Mouse (Mus musculus): ENCODE measurements around the gene Prim2. TPM values are rescaled to one million over a fixed set of nuclear protein-coding genes. Genes with fewer than 3 reads are reported as not detected.

Gene Prim2
- total RNA-seq, 1 experiment: 39.0 TPM

DNA sequence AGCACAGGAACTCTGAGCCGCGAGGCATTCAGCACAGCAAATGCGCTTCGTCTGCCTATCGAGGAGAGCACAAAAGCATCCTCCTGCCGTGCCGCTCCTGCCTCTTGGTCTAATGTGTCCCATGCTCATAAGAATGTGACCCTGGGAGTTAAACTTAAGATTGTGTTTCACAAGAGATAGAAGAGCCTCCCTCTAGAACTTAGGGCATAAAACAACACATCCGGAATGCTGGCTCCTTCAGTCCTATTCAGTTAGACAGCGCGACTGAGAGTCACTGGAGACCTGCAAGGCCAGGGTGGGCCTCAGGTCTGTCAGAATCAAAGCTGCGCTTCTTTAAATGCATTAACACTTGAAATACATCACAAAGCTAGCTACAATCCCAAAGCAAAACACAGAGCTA is 18.7 kb downstream of the Prim2 start:
- H3K9me3 ChIP-seq (ENCODE audit: control insufficient read depth, insufficient read depth, low read depth, low read length): no peaks in the 10 kb centered on the region
- no peak overlapping the region for H3K9ac ChIP-seq (ENCODE audit: insufficient read depth, low read depth, low read length, poor library complexity, severe bottlenecking)
- no peak for DNase-seq (ENCODE audit: low read depth, low spot score)
- TF ChIP-seq CHD2 (IDR thresholded peaks at IDR 0.05; ENCODE audit: low read depth, low read length) (no peak), ZNF384 (IDR thresholded peaks at IDR 0.05; ENCODE audit: low read depth, low read length) (no peak)
- no peaks in the 10 kb centered on the region for H3K4me1 ChIP-seq (ENCODE audit: control insufficient read depth in 2 of 2, insufficient read depth in 2 of 2, low read length in 2 of 2, poor library complexity in 1 of 2)
- no peak overlapping the region for H3K27ac ChIP-seq (ENCODE audit: insufficient read depth, low read depth, low read length, poor library complexity, severe bottlenecking)
- in situ Hi-C loops (cut with MboI; ENCODE audit: low sequenced_read_pairs in 2 of 2, unreplicated experiment in 2 of 2): no loop called here
- no peak overlapping the region for H3K4me3 ChIP-seq (ENCODE audit: insufficient read depth in 1 of 2, low read depth in 1 of 2, low read length in 2 of 2, poor library complexity in 1 of 2, severe bottlenecking in 1 of 2)
- peaks cover 6% of the 10 kb centered on the region; the same call in 1 of the 2 replicates for H3K36me3 ChIP-seq (ENCODE audit: control insufficient read depth, insufficient read depth, low read length, poor library complexity, severe bottlenecking)

GRCm38 (mm10) chr1:33649534-33650108 is 20.0 kb downstream of the Prim2 start:
- in situ Hi-C loops (cut with MboI; ENCODE audit: low sequenced_read_pairs in 2 of 2, unreplicated experiment in 2 of 2): no loop called here
- Histone ChIP-seq H3K36me3 (ENCODE audit: control insufficient read depth, insufficient read depth, low read length, poor library complexity, severe bottlenecking) (peaks cover 6% of the 10 kb centered on the region; the same call in 1 of the 2 replicates), H3K4me3 (ENCODE audit: insufficient read depth in 1 of 2, low read depth in 1 of 2, low read length in 2 of 2, poor library complexity in 1 of 2, severe bottlenecking in 1 of 2) (no peak overlapping the region), H3K9me3 (ENCODE audit: control insufficient read depth, insufficient read depth, low read depth, low read length) (no peaks in the 10 kb centered on the region), H3K9ac (ENCODE audit: insufficient read depth, low read depth, low read length, poor library complexity, severe bottlenecking) (no peak overlapping the region), H3K27ac (ENCODE audit: insufficient read depth, low read depth, low read length, poor library complexity, severe bottlenecking) (no peak overlapping the region), H3K4me1 (ENCODE audit: control insufficient read depth in 2 of 2, insufficient read depth in 2 of 2, low read length in 2 of 2, poor library complexity in 1 of 2) (peaks cover 0 to 3% of the 10 kb centered on the region in 2 experiments; a peak in 1 of 4 replicates)
- no peak for TF ChIP-seq CHD2 (IDR thresholded peaks at IDR 0.05; ENCODE audit: low read depth, low read length)
- no peak for TF ChIP-seq ZC3H11A (IDR thresholded peaks at IDR 0.05; ENCODE audit: borderline replicate concordance, low read depth, low read length)
- no peak for TF ChIP-seq ZNF384 (IDR thresholded peaks at IDR 0.05; ENCODE audit: low read depth, low read length)
- TF ChIP-seq MAFK (IDR thresholded peaks at IDR 0.05; ENCODE audit: insufficient read depth, low read depth, low read length): no peak
- TF ChIP-seq HCFC1 (IDR thresholded peaks at IDR 0.05; ENCODE audit: borderline replicate concordance, insufficient read depth, low read length): no peak
- DNase-seq (ENCODE audit: low read depth, low spot score): no peak

DNA sequence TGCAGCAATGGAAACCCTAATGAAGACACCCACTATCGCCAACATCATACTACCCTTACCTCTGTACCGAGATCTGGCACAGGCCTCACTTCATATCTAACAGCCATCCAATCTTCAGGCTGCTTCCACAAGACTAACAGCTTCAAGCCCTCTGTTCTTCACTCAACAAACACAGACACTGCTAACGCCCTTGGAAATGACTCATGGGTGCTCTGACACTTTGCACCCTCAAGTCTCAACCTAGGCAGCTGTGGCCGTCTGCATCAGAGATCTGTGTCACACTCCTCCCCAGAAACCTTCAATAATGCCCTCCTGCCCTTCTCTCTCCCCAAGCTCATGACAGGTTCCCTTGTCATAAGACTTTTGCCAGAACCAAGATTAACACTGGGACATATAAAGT is 20.6 kb downstream of the Prim2 start:
- Histone ChIP-seq H3K4me3 (ENCODE audit: insufficient read depth in 1 of 2, low read depth in 1 of 2, low read length in 2 of 2, poor library complexity in 1 of 2, severe bottlenecking in 1 of 2) (no peak overlapping the region), H3K9ac (ENCODE audit: insufficient read depth, low read depth, low read length, poor library complexity, severe bottlenecking) (no peak overlapping the region), H3K36me3 (ENCODE audit: control insufficient read depth, insufficient read depth, low read length, poor library complexity, severe bottlenecking) (peaks cover 6% of the 10 kb centered on the region; the same call in 1 of the 2 replicates), H3K9me3 (ENCODE audit: control insufficient read depth, insufficient read depth, low read depth, low read length) (no peaks in the 10 kb centered on the region), H3K4me1 (ENCODE audit: control insufficient read depth in 2 of 2, insufficient read depth in 2 of 2, low read length in 2 of 2, poor library complexity in 1 of 2) (peaks cover 0 to 3% of the 10 kb centered on the region in 2 experiments; a peak in 1 of 4 replicates), H3K27ac (ENCODE audit: insufficient read depth, low read depth, low read length, poor library complexity, severe bottlenecking) (no peak overlapping the region)
- in situ Hi-C loops (cut with MboI; ENCODE audit: low sequenced_read_pairs in 2 of 2, unreplicated experiment in 2 of 2): no loop called here
- TF ChIP-seq CHD2 (IDR thresholded peaks at IDR 0.05; ENCODE audit: low read depth, low read length) (no peak), HCFC1 (IDR thresholded peaks at IDR 0.05; ENCODE audit: borderline replicate concordance, insufficient read depth, low read length) (no peak), ZNF384 (IDR thresholded peaks at IDR 0.05; ENCODE audit: low read depth, low read length) (no peak), ZC3H11A (IDR thresholded peaks at IDR 0.05; ENCODE audit: borderline replicate concordance, low read depth, low read length) (no peak), MAFK (IDR thresholded peaks at IDR 0.05; ENCODE audit: insufficient read depth, low read depth, low read length) (no peak)
- no peak for DNase-seq (ENCODE audit: low read depth, low spot score)

GRCm38 (mm10) chr1:33647661-33648060 is 21.9 kb downstream of the Prim2 start:
- H3K9me3 ChIP-seq (ENCODE audit: control insufficient read depth, insufficient read depth, low read depth, low read length): no peaks in the 10 kb centered on the region
- DNase-seq (ENCODE audit: low read depth, low spot score): no peak
- no peak overlapping the region for H3K9ac ChIP-seq (ENCODE audit: insufficient read depth, low read depth, low read length, poor library complexity, severe bottlenecking)
- H3K4me1 ChIP-seq (ENCODE audit: control insufficient read depth in 2 of 2, insufficient read depth in 2 of 2, low read length in 2 of 2, poor library complexity in 1 of 2): peaks cover 0 to 3% of the 10 kb centered on the region in 2 experiments; a peak in 1 of 4 replicates
- peaks cover 6% of the 10 kb centered on the region; the same call in 1 of the 2 replicates for H3K36me3 ChIP-seq (ENCODE audit: control insufficient read depth, insufficient read depth, low read length, poor library complexity, severe bottlenecking)
- in situ Hi-C loops (cut with MboI; ENCODE audit: low sequenced_read_pairs in 2 of 2, unreplicated experiment in 2 of 2): no loop called here
- no peak overlapping the region for H3K4me3 ChIP-seq (ENCODE audit: insufficient read depth in 1 of 2, low read depth in 1 of 2, low read length in 2 of 2, poor library complexity in 1 of 2, severe bottlenecking in 1 of 2)
- TF ChIP-seq MAFK (IDR thresholded peaks at IDR 0.05; ENCODE audit: insufficient read depth, low read depth, low read length): no peak
- TF ChIP-seq HCFC1 (IDR thresholded peaks at IDR 0.05; ENCODE audit: borderline replicate concordance, insufficient read depth, low read length): no peak
- TF ChIP-seq CHD2 (IDR thresholded peaks at IDR 0.05; ENCODE audit: low read depth, low read length): no peak
- no peak for TF ChIP-seq ZC3H11A (IDR thresholded peaks at IDR 0.05; ENCODE audit: borderline replicate concordance, low read depth, low read length)
- no peak for TF ChIP-seq ZNF384 (IDR thresholded peaks at IDR 0.05; ENCODE audit: low read depth, low read length)
- H3K27ac ChIP-seq (ENCODE audit: insufficient read depth, low read depth, low read length, poor library complexity, severe bottlenecking): no peak overlapping the region
